Mouse (Mus musculus) spleen, postnatal 14 days (tissue): ENCODE data around the gene Nceh1.
A peak's percentile ranks its signal among the peaks of the same experiment; 100 is the strongest.

Source experiments
- DNase-seq, 2 experiments: peaks; one replicate each; pipeline ENCODE4 v3.0.0; 2021 to 2022; ENCODE audit warnings: low spot score in 2 of 2

Gene Nceh1

DNA sequence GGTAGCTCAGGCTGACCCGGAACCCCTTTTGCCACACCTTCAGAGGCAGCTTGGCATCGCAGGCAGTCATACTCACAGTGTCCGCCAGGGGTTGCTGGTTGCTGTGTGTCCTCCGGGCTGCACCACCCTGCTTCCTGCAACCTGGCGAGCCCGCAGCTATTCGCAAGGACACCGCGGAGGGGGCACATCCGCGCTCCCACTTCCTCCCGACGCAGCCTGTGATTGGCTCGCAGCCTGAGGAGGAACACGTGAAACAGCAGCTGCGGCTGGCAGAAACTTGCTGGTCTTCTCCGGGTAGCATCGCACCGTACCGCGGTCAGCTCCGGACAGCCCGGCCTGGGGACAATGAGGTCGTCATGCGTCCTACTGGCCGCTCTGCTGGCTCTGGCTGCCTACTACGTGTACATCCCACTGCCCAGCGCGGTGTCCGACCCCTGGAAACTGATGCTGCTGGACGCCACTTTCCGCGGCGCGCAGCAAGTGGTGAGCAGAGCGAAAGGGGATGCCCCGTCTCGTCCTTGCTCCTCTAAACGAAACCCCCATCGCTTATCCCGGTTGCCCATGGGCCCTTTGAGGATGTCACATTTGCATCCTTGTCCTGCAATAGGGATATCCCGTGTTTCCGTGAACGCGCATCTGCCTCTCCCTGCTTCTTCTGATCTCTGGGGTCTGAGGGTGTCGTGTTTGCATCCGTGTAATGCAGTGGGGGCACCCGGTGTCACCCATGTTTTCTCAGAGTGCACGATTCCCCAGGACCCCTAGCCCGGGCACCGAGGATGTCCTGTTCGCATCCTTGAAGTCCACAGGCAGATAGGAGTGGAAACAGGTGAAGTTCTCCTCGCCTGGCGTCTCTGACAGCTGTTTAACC lies at the start of gene Nceh1:
Gene Nceh1 (plus strand): TSS at position 233 of the 868 bp plus-strand sequence.
- peak; percentile 81 to 87 for DNase-seq

DNA sequence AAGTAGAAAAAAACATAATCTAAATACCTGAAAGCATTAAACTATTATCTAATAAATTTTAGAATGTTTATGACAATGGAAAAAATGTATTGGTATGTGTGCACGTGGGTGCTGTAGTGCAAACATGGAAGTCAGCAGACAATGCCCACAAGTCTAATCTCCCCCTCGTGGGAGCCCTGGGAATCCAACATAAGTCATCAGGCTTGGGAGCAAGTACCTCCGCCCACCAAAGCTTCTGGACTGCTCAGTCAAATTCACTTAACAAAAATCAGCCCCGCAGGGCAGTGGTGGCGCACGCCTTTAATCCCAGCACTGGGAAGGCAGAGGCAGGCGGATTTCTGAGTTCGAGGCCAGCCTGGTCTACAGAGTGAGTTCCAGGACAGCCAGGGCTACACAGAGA lies 42.7 kb upstream of the Nceh1 start:
- DNase-seq: no peak

DNA sequence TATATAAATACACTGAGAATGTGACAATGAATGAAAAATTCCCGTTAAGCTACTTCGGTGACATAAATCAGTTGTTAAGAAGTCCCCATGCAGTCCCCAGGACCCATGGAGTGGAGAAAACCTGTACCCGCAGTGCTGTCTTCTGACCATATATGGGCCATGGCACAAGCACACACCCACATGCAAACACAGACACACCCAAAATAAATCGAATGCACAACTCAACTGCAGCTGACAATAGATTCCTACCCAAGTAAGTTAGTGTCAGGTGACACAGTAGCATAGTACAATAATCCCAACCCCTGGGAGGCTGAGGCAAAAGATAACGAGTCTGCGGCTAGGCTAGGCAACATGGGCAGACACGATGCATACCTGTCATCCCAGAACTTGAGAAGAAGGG lies 39.2 kb upstream of the Nceh1 start:
- no peak for DNase-seq

DNA sequence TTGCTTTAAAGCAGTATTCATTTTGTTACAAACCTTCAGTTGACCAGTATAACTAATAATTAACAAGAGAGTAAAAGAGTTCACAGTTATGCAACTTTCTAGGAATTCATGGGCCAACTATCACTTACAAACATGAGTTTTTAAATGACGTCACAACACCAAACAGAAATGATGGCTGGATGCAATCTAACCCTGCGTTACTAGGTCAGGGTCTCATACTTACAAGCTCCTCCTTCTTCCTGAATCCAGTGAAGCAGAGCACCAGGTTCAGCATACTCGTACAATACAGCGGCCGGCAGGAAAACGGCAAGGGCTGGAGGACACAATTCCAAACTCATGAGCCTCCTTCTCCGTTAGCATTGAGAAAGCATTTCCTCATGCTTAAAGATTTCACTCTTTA lies 37.0 kb upstream of the Nceh1 start:
- no peak for DNase-seq

DNA sequence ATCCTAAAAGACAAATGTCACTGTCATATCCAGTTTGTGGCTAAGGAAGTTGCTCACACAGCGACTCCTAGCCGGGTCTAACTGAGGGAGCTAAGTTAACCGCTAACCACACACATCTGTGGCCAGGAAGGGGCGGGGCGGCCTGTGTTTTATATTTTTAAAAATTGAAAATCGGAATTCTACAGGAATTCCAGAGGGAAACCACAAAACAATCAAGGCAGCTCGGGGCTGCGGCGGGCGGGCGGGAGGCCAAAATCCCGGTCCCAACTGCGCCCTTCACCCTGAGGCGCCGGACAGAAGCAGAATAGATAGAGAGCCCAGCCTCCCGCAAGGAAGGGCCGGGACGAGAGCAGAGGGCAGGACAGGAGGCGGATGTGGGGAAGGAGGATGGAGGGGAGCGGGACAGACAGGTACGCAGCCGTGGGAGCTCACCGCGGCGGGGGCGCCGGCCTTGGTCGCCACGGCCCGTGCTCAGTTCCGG lies 29.5 kb upstream of the Nceh1 start:
- DNase-seq: peak in 1 of 2 experiments; percentile 21

DNA sequence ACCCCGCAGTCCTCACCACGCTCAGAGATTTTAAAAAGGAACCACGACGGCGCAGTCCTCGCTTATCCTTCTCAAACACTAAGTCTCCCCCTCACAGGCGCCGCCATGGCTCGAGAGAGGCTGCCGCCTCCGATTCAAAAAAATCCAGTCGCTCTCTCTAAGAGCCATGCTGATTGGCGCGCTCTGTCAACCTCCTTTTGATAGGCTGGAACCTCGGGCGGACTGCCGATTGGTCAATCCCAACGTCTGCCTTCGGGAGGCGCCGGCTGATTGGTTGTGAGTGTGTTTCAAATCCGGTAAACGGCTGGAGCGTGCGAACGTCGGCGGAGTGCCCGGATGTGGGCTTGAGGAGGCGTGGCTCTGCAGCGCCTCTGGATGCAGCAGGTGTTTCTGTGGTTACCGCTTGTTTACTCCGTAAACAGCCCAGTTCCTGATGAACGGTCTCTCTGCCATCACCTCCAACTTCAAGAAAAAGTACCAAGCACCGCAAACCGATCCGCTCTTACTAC lies 29.0 kb upstream of the Nceh1 start, which contains the start of gene Ect2:
Gene Ect2 (minus strand): TSS at position 178 of the 509 bp plus-strand sequence.
- DNase-seq: peak; percentile 96 to 97

DNA sequence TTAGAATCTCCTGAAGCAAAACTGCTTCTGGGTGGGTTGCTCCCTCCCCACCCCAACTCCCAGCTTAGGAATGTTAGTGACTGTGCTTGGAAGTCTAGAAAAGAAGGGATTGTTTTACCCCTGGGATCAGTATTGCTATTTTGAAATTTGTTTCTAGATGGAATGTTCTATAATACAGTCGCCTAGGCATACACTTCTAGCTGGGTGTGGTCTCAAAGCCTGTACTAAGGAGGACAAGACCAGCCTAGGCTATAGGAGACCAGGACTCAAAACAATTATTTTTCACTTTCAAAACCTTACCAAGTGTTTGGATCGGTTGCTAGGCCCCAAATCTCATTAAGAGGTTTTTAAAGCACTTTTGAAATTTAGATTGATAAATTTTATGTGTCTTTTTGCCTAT lies 28.5 kb upstream of the Nceh1 start:
- DNase-seq: no peak

DNA sequence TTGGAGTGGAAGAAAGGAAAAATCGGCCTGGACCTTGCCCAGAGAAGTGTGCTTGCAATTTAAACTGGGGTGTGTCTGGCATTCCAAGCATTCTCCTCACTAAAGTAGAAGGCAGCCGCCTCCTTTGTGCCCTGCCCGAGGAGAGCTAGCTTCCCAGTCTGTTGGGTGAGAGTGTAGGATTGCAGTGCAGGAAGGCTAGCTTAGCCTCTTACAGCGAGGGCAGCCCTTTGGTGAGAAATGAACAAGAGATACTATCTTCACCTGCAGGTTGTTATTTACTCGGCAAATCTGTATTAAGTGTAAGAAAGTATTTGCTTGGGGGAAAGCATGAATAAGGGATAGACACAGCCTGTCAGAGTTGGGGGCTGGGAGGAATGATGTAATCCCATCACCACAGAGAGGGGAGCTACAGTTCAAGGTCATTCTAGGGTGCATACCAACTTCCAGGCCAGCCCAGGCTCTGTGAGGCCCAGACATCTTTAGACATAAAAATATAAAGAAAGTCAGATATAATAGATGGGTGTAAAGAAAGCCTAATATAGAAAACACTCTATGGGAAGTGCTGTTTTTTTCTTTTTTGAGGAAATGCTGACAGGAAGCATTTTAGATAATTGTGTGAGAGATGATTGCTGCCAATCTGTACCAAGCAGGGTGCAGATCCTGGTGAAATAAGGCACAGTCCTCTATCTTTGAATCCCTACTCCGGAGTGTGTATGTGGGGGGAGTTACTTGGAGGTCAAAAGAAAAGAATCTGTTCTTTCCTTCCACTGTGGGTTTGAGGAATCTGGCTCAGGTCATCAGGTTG lies 27.5 kb upstream of the Nceh1 start:
- DNase-seq: no peak

DNA sequence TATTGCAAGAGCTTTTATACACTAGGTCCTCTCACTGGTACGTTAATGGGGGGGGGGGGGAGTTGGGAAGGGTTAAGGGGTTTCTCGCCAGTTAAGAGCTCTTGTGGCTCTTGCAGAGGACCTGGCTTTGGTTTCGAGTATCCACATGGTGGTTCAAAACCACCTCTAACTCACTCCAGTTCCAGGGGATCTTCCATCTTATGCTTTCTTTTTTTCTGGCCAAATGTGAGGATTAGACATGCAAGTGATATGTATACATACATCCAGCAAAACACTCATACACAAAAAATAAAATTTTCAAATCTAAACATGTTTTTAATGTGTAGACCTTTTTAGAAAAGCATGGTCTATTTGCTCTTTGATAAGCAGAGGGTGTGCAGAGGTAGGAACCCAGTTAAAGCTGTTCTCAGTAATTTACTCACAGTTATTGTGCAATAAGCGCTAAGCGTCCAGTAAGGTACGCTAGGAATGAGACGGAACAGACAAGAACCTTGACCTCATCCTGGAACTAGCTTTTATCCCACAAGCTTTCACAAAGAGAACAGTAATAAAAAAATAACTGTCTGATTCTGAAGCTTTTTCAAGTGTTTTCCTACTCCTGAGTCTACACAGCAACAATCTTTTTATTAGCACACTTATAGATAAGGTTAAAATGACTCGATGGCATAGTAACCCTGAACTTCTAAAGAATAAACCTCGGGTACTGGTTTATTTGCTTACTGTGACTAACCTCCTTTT lies 26.7 kb upstream of the Nceh1 start:
- DNase-seq: no peak

DNA sequence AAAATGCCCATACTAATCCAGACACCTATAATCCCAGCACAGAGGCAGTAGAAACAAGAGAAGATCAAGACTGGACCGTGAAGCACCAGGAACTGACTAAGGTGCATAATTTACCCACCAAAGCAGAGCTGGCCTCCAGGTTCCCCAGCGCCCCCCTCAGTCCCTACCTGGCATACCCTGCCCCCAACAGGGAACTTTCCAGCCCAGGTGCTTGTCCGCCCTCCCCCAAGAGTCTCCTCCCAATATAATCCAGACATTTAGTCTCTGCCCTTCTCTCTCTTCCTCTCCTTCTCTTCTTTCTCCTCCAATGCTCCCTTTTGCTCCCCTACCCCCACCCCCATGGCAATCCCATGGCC lies 26.2 kb upstream of the Nceh1 start:
- no peak for DNase-seq

DNA sequence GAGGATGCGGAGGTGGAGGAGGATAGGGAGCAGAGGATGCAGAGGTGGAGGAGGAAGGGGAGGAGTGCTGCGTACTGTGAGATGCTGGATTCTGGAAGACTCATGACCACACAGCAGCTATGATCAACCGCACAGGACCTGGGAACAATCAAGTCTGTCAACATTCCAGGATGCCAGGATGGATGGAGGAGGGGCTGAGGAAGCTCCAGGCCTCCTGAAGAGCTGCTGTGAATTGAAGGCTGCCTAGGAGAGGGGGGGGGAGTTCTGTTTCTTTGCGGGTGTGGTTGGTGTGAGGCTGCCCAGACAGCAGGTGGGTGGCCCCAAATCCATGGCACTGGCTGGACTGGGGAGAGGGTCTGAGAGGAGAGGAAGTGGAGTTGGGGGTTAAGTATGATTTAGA lies 23.9 kb upstream of the Nceh1 start:
- no peak for DNase-seq

DNA sequence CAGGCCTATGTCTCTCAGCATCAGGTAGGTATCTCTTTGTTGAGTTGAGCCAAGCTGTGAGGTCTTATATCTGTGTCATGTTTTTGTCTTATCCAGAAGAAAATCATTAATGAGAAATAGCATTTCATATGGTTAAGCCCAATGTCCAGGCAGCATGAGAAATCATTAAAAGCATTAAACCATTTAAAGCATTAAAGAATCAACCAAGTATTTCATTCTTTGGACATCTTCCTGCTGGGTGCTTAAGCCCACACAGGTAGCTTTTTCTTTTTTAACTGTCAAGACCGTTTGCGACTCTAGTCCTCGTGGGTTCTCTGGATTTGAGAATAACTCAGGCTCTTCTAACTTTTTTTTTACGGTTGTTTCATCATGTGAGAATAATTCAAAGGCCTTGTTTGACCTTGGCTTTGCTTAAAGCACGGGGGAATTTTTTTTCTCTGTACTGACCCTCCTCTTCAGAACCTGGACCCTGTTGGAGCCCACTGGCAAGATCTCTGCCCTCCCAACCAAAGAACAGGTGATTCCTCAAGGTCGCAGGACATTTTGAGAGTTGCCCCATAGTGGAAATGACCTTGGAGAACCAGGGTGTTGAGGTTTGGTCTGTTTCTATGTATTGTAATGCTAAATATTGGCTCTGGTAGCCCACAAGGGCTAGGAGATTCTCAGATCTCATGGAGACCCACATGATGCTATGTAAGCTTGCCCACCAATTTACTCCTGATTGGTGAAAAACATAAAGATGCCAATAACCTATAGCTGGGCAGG lies 20.9 kb upstream of the Nceh1 start:
- DNase-seq: no peak

DNA sequence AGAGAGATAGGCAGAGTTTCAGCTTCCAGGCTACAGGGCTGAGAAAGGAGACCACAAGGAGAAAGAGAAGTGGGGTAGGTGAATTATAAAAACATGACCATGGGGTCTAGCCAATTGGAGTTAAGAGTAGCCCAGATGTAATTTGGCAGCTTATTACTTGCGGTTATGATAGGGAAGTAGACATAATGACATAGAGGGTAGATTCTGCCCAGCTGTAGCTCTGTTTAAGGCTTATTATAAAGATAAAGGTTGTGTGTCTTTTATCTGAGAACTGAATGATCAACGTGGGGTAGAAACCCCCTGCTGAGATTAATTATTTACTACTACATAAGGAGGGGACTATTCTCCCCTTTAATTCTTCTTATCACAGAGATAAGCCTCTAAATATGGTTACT lies 20.4 kb upstream of the Nceh1 start:
- no peak for DNase-seq

DNA sequence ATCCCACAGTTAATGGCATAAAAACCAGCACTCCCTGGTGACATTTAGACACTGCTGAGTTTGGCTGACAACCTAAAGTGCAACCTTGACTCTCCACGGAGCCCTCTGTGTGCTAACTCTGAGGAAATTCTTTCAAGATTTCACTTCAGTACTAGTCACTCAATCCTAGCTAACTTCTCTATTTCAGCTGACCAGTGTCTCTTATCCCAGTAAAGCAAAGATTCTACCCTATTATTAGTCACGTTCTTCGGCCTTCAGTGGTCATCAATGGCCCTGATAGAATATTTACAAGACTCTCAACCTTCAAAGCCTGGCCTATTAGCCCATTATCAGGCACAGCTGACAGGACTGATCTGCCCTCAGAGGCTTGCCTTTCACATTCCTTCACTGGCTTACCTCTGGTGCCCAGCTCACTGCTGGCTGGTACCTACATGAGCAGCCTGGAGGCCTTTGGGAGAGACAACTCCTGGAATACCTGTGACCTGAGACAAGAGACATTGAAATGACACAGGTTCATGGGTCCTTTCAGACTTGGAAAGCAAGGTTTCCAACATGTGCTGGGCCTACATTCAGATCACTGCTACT lies 17.2 kb upstream of the Nceh1 start:
- no peak for DNase-seq

DNA sequence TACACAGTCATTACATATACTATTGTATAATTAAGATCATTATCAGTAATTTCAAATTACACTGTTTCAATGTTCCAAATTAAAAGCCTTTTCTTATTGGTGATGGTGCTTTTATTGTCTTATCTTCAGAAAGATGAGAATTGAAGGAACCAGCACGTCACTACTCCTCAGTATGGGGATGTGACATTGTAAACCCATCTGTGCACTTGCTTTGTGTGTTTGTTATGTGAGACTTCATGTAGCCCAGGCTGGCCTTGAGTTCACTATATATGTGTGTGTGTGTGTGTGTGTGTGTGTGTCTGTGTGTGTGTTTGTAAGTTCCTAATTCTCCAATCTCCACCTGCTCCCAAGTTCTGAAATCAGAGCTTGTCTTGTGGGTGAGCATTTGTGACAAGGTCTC lies 12.5 kb upstream of the Nceh1 start:
- no peak for DNase-seq

DNA sequence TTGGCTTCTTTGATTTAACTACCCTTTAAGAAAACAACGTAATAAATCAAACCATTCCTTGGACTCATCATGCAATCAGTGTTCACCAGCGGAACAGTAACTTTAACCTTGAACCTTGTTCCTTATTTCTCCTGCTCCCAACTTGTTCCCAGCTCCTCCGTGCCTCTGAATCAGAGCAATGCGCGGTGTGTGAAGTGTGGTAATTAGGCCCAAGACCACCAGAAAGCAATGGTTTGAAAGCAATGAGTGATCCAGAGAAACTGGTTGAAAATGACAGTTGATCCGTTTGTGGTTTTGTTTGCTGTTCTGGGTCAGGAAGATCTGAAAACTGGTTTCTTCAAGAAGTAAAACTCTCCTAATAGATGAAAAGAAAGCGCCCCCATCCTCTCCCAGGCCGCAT lies 3.1 kb upstream of the Nceh1 start:
- no peak for DNase-seq

DNA sequence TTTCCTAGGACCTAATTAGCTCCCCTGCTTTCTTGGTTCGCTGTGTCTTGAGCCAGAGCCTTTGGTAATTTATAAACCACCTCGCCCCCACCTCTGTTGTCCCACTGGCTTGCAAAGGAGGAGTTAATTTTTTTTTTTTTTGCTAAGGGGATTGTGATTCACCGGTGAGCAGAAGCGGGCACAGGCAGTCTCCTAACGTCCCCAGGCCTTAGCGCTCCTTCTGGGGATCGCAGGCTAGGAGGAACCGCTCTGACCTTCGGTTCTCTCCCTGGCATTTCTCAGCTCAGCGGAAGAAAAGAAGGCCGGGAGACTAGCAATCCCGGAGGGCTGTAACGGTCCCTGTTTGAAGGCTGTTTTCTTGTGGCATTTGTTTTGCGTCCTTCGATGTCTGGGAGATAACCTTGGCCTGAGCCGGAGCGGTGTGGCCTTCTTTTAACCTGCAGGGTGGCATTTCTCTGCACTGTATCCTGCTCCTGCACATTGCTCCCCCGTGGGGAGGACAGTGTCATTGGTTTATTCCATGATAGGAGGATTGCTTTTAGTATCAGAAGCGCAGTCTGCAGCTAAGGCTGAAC lies 923 bp downstream of the Nceh1 start:
- DNase-seq: no peak

DNA sequence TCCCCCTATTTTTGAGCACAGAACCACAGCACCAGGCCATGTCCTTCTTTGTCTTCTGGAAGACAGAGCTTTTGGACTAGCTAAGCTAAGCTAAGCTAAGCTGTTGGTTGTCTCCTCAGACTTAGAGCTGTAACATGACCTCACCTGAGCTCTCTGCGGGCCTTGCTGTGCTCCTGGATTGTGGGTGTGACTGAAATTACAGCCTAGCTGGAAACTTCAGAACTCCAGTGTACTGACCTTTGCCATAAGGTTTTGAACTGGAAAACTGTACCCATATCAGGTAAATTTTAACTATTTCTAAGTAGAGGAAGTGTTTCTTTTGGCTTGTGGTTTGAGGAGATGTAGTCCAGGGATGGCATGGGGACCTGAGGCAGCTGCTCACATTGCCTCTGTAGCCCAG lies 5.6 kb downstream of the Nceh1 start:
- DNase-seq: no peak

DNA sequence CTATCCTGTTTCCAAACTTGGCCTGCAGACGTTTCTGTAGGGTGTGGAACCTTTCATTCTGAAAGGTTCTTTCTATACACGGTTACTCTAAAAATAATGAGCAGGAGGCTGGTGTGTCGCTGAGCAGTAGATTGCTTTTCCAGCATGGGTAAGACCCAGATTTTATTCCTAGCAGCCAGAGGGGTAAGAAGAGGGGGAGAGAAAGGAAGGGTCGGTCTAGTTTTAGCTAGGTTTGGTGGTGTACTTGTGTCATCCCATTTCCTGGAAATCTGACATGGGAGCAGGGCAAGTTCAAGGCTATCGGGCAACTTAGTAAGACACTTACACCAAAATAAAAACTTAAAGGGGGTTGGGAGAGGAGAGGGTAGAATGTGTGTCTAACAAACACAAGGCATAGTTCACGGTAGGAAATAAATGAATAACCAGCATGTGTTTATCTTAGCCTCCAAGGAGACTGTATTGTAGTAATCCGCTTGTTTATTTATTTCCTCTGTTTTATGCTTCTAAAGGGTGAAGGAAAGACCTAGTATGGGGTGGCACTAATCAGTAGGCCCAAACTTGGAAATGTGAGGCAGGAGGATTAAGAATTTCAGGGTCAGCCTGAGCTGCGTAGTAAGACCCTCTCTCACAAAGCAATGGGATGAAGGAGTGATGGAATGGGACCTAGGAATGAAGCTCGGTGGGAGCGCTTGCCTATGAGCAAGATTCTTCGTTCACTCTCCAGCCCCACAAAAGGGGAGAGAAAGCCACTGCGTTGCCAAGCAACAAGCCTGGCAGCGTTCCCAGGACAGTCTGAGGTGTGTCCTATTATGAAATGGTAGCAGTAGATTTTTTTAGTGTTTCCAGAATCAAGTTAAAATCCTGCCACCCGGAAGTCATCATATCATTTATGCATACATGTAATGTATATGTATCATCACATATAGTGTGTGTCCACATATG lies 6.8 kb downstream of the Nceh1 start:
- no peak for DNase-seq
